Mouse (Mus musculus): ENCODE data around the gene Slc7a15. TPM values are rescaled to one million over a fixed set of nuclear protein-coding genes. Genes with fewer than 3 reads are reported as not detected.
"Not testable (repeated sequence)": the region's sequence is repeated elsewhere in the genome, so short reads cannot be mapped to it uniquely, and the experiment has no call there.

Slc7a15 gene
- total RNA-seq (2014; rRNA removed) (not detected in 2 replicates), polyA plus RNA-seq (2015; fragmentation: Nextera tagmentation; extraction: Ambion mirVana) (0.09 TPM in 1 of 2 replicates, not detected in the other)

- not testable (repeated sequence) for ATAC-seq; DNase-seq (ENCODE audit: low spot score); H3K4me1 ChIP-seq (ENCODE audit: insufficient read depth, low read length); H3K27me3 ChIP-seq (ENCODE audit: insufficient read depth, low read length); H3K9me3 ChIP-seq (ENCODE audit: low read length); H3K4me3 ChIP-seq (ENCODE audit: low read length); H3K36me3 ChIP-seq (ENCODE audit: insufficient read depth, low read length); H3K9ac ChIP-seq (replicated peaks; ENCODE audit: low read length); H3K27ac ChIP-seq; H3K4me2 ChIP-seq (ENCODE audit: low read depth, low read length)
- WGBS = 88% methylated on average over 7 of the region's 7 CpGs
Measured at GRCm38 (mm10) chr12:8598966-8599365, at the start of gene Slc7a15. TSS of gene Slc7a15 (minus strand) at chr12:8599066.

- not testable (repeated sequence) for H3K4me2 ChIP-seq (ENCODE audit: low read depth, low read length); H3K36me3 ChIP-seq (ENCODE audit: insufficient read depth, low read length); H3K9me3 ChIP-seq (ENCODE audit: low read length); H3K4me1 ChIP-seq (ENCODE audit: insufficient read depth, low read length); H3K9ac ChIP-seq (replicated peaks; ENCODE audit: low read length); H3K27me3 ChIP-seq (ENCODE audit: insufficient read depth, low read length); ATAC-seq; H3K4me3 ChIP-seq (ENCODE audit: low read length); DNase-seq (ENCODE audit: low spot score); H3K27ac ChIP-seq
- 73% methylated on average over 8 of the region's 8 CpGs for WGBS
Measured at GRCm38 (mm10) chr12:8648211-8648610, 49.3 kb upstream of the Slc7a15 start.

- Histone ChIP-seq H3K27ac (peak overlapping the region; percentile 94), H3K36me3 (ENCODE audit: insufficient read depth, low read length) (no peaks in the 10 kb centered on the region), H3K27me3 (ENCODE audit: insufficient read depth, low read length) (no peaks in the 10 kb centered on the region), H3K4me1 (ENCODE audit: insufficient read depth, low read length) (no peaks in the 10 kb centered on the region), H3K9me3 (ENCODE audit: low read length) (no peaks in the 10 kb centered on the region), H3K4me3 (ENCODE audit: low read length) (peak overlapping the region; percentile 56), H3K9ac (replicated peaks; ENCODE audit: low read length) (peak overlapping the region; percentile 86), H3K4me2 (ENCODE audit: low read depth, low read length) (peak overlapping the region; percentile 65)
- DNase-seq (ENCODE audit: low spot score) = peak; percentile 21
- ATAC-seq = peak; percentile 54
- TF ChIP-seq CTCF (IDR thresholded peaks at IDR 0.05; ENCODE audit: low read depth) = no peak
- 3% methylated on average over 10 of the region's 10 CpGs for WGBS
Measured at GRCm38 (mm10) chr12:8641425-8641735, 42.5 kb upstream of the Slc7a15 start.

- peak overlapping the region; percentile 86 for H3K9ac ChIP-seq (replicated peaks; ENCODE audit: low read length)
- TF ChIP-seq CTCF (IDR thresholded peaks at IDR 0.05; ENCODE audit: low read depth) = peak; percentile 46
- no peaks in the 10 kb centered on the region for H3K9me3 ChIP-seq (ENCODE audit: low read length)
- H3K4me1 ChIP-seq (ENCODE audit: insufficient read depth, low read length) = no peaks in the 10 kb centered on the region
- H3K36me3 ChIP-seq (ENCODE audit: insufficient read depth, low read length) = no peaks in the 10 kb centered on the region
- DNase-seq (ENCODE audit: low spot score) = peak; percentile 97
- peak overlapping the region; percentile 65 for H3K4me2 ChIP-seq (ENCODE audit: low read depth, low read length)
- under 1% methylated on average over 46 of the region's 47 CpGs for WGBS
- peak overlapping the region; percentile 56 for H3K4me3 ChIP-seq (ENCODE audit: low read length)
- no peaks in the 10 kb centered on the region for H3K27me3 ChIP-seq (ENCODE audit: insufficient read depth, low read length)
- peak overlapping the region; percentile 94 for H3K27ac ChIP-seq
- peak; percentile 99 for ATAC-seq
Measured at GRCm38 (mm10) chr12:8640711-8641424, 42.0 kb upstream of the Slc7a15 start.

- 0% methylated on average over 2 of the region's 2 CpGs for WGBS
- H3K36me3 ChIP-seq (ENCODE audit: insufficient read depth, low read length); H3K9ac ChIP-seq (replicated peaks; ENCODE audit: low read length); ATAC-seq; H3K27ac ChIP-seq; H3K9me3 ChIP-seq (ENCODE audit: low read length); DNase-seq (ENCODE audit: low spot score); H3K4me1 ChIP-seq (ENCODE audit: insufficient read depth, low read length); H3K27me3 ChIP-seq (ENCODE audit: insufficient read depth, low read length): not testable (repeated sequence)
- peak overlapping the region; percentile 65 for H3K4me2 ChIP-seq (ENCODE audit: low read depth, low read length)
- H3K4me3 ChIP-seq (ENCODE audit: low read length) = peak overlapping the region; percentile 56
Measured at GRCm38 (mm10) chr12:8640186-8640585, 41.3 kb upstream of the Slc7a15 start.

GRCm38 (mm10) chr12:8638411-8639087 lies 39.7 kb upstream of the Slc7a15 start:
- not testable (repeated sequence) for H3K36me3 ChIP-seq (ENCODE audit: insufficient read depth, low read length); H3K4me1 ChIP-seq (ENCODE audit: insufficient read depth, low read length); H3K9me3 ChIP-seq (ENCODE audit: low read length); H3K4me3 ChIP-seq (ENCODE audit: low read length); H3K27ac ChIP-seq; H3K9ac ChIP-seq (replicated peaks; ENCODE audit: low read length); ATAC-seq; H3K27me3 ChIP-seq (ENCODE audit: insufficient read depth, low read length); H3K4me2 ChIP-seq (ENCODE audit: low read depth, low read length)
- peak; percentile 75 for DNase-seq (ENCODE audit: low spot score)
- peak; percentile 80 for TF ChIP-seq CTCF (IDR thresholded peaks at IDR 0.05; ENCODE audit: low read depth)
- WGBS = 78% methylated on average over 10 of the region's 10 CpGs

- ATAC-seq (no peak), DNase-seq (ENCODE audit: low spot score) (no peak)
Measured at GRCm38 (mm10) chr12:8636945-8637344, 38.1 kb upstream of the Slc7a15 start.

More at GRCm38 (mm10) chr12:8636945-8637344, 38.1 kb upstream of the Slc7a15 start:
- no peak overlapping the region for H3K27ac ChIP-seq
- no peaks in the 10 kb centered on the region for H3K36me3 ChIP-seq (ENCODE audit: insufficient read depth, low read length)
- H3K4me3 ChIP-seq (ENCODE audit: low read length) = no peak overlapping the region
- H3K27me3 ChIP-seq (ENCODE audit: insufficient read depth, low read length) = no peaks in the 10 kb centered on the region
- no peak for TF ChIP-seq CTCF (IDR thresholded peaks at IDR 0.05; ENCODE audit: low read depth)
- no peaks in the 10 kb centered on the region for H3K4me1 ChIP-seq (ENCODE audit: insufficient read depth, low read length)
- H3K9ac ChIP-seq (replicated peaks; ENCODE audit: low read length) = no peak overlapping the region
- no peaks in the 10 kb centered on the region for H3K9me3 ChIP-seq (ENCODE audit: low read length)
- no peak overlapping the region for H3K4me2 ChIP-seq (ENCODE audit: low read depth, low read length)
- 95% methylated on average over 14 of the region's 14 CpGs for WGBS

Data from hindbrain, postnatal 0 days (tissue).